Mouse (Mus musculus): ENCODE data around the gene 7530416G11Rik. TPM values are rescaled to one million over a fixed set of nuclear protein-coding genes. Genes with fewer than 3 reads are reported as not detected.

7530416G11Rik gene
- polyA plus RNA-seq, 1 experiment from 2014 or later, result not detected

- 44% methylated on average over 1 of the region's 1 CpGs for WGBS
- Histone ChIP-seq H3K4me2 (replicated peaks; ENCODE audit: low read depth) (no peak overlapping the region), H3K9me3 (ENCODE audit: control insufficient read depth) (no peaks in the 10 kb centered on the region), H3K36me3 (ENCODE audit: control insufficient read depth, insufficient read depth) (no peaks in the 10 kb centered on the region), H3K4me3 (ENCODE audit: low read depth, low read length) (no peak overlapping the region), H3K27ac (ENCODE audit: low read depth, low read length) (no peak overlapping the region), H3K9ac (ENCODE audit: low read depth, low read length) (no peak overlapping the region), H3K27me3 (replicated peaks; ENCODE audit: control insufficient read depth, insufficient read depth, low read length) (no peaks in the 10 kb centered on the region), H3K4me1 (replicated peaks; ENCODE audit: control insufficient read depth, insufficient read depth, low read length) (no peaks in the 10 kb centered on the region)
- no peak for ATAC-seq
- no peak for TF ChIP-seq CTCF (IDR thresholded peaks at IDR 0.05; ENCODE audit: low read depth)
These were observed 3.7 kb upstream of the 7530416G11Rik start for GRCm38 (mm10) chr15:85506680-85507079.

- H3K9me3 ChIP-seq (ENCODE audit: control insufficient read depth), result no peaks in the 10 kb centered on the region
- H3K4me1 ChIP-seq (replicated peaks; ENCODE audit: control insufficient read depth, insufficient read depth, low read length), result no peaks in the 10 kb centered on the region
- no peaks in the 10 kb centered on the region for H3K36me3 ChIP-seq (ENCODE audit: control insufficient read depth, insufficient read depth)
- no peak overlapping the region for H3K4me2 ChIP-seq (replicated peaks; ENCODE audit: low read depth)
- no peak overlapping the region for H3K4me3 ChIP-seq (ENCODE audit: low read depth, low read length)
- no peak overlapping the region for H3K27ac ChIP-seq (ENCODE audit: low read depth, low read length)
- no peak for TF ChIP-seq CTCF (IDR thresholded peaks at IDR 0.05; ENCODE audit: low read depth)
- H3K27me3 ChIP-seq (replicated peaks; ENCODE audit: control insufficient read depth, insufficient read depth, low read length), result no peaks in the 10 kb centered on the region
- 66% methylated on average over 14 of the region's 14 CpGs for WGBS
- no peak overlapping the region for H3K9ac ChIP-seq (ENCODE audit: low read depth, low read length)
- no peak for ATAC-seq
These were observed 2.3 kb upstream of the 7530416G11Rik start for GRCm38 (mm10) chr15:85505118-85505925.

- H3K4me3 ChIP-seq (ENCODE audit: low read depth, low read length), result no peak overlapping the region
- no peak overlapping the region for H3K27ac ChIP-seq (ENCODE audit: low read depth, low read length)
- no peak for ATAC-seq
- H3K9me3 ChIP-seq (ENCODE audit: control insufficient read depth), result no peaks in the 10 kb centered on the region
- H3K27me3 ChIP-seq (replicated peaks; ENCODE audit: control insufficient read depth, insufficient read depth, low read length), result no peaks in the 10 kb centered on the region
- H3K4me1 ChIP-seq (replicated peaks; ENCODE audit: control insufficient read depth, insufficient read depth, low read length), result no peaks in the 10 kb centered on the region
- no peak overlapping the region for H3K9ac ChIP-seq (ENCODE audit: low read depth, low read length)
- WGBS, result 82% methylated on average over 10 of the region's 10 CpGs
- H3K36me3 ChIP-seq (ENCODE audit: control insufficient read depth, insufficient read depth), result no peaks in the 10 kb centered on the region
- no peak overlapping the region for H3K4me2 ChIP-seq (replicated peaks; ENCODE audit: low read depth)
- TF ChIP-seq CTCF (IDR thresholded peaks at IDR 0.05; ENCODE audit: low read depth), result no peak
These were observed 2.8 kb downstream of the 7530416G11Rik start for GRCm38 (mm10) chr15:85500267-85500666.

- H3K4me3 ChIP-seq (ENCODE audit: low read depth, low read length), result no peak overlapping the region
- H3K9ac ChIP-seq (ENCODE audit: low read depth, low read length), result no peak overlapping the region
- H3K36me3 ChIP-seq (ENCODE audit: control insufficient read depth, insufficient read depth), result no peaks in the 10 kb centered on the region
- H3K27me3 ChIP-seq (replicated peaks; ENCODE audit: control insufficient read depth, insufficient read depth, low read length), result no peaks in the 10 kb centered on the region
- H3K27ac ChIP-seq (ENCODE audit: low read depth, low read length), result no peak overlapping the region
- no peak for ATAC-seq
- no peak overlapping the region for H3K4me2 ChIP-seq (replicated peaks; ENCODE audit: low read depth)
- H3K4me1 ChIP-seq (replicated peaks; ENCODE audit: control insufficient read depth, insufficient read depth, low read length), result no peaks in the 10 kb centered on the region
- no peaks in the 10 kb centered on the region for H3K9me3 ChIP-seq (ENCODE audit: control insufficient read depth)
- 59% methylated on average over 10 of the region's 10 CpGs for WGBS
- no peak for TF ChIP-seq CTCF (IDR thresholded peaks at IDR 0.05; ENCODE audit: low read depth)
These were observed 5.0 kb downstream of the 7530416G11Rik start for GRCm38 (mm10) chr15:85497981-85498475.

GRCm38 (mm10) chr15:85497548-85497947 is 5.5 kb downstream of the 7530416G11Rik start:
- Histone ChIP-seq H3K27ac (ENCODE audit: low read depth, low read length) (no peak overlapping the region), H3K36me3 (ENCODE audit: control insufficient read depth, insufficient read depth) (no peaks in the 10 kb centered on the region), H3K27me3 (replicated peaks; ENCODE audit: control insufficient read depth, insufficient read depth, low read length) (no peaks in the 10 kb centered on the region), H3K9ac (ENCODE audit: low read depth, low read length) (no peak overlapping the region), H3K9me3 (ENCODE audit: control insufficient read depth) (no peaks in the 10 kb centered on the region), H3K4me2 (replicated peaks; ENCODE audit: low read depth) (no peak overlapping the region), H3K4me1 (replicated peaks; ENCODE audit: control insufficient read depth, insufficient read depth, low read length) (no peaks in the 10 kb centered on the region), H3K4me3 (ENCODE audit: low read depth, low read length) (no peak overlapping the region)
- 89% methylated on average over 4 of the region's 4 CpGs for WGBS
- no peak for TF ChIP-seq CTCF (IDR thresholded peaks at IDR 0.05; ENCODE audit: low read depth)
- ATAC-seq, result no peak

- H3K9me3 ChIP-seq (ENCODE audit: control insufficient read depth), result no peaks in the 10 kb centered on the region
- TF ChIP-seq CTCF (IDR thresholded peaks at IDR 0.05; ENCODE audit: low read depth), result no peak
- H3K4me2 ChIP-seq (replicated peaks; ENCODE audit: low read depth), result no peak overlapping the region
- no peak overlapping the region for H3K4me3 ChIP-seq (ENCODE audit: low read depth, low read length)
- H3K9ac ChIP-seq (ENCODE audit: low read depth, low read length), result no peak overlapping the region
- H3K4me1 ChIP-seq (replicated peaks; ENCODE audit: control insufficient read depth, insufficient read depth, low read length), result no peaks in the 10 kb centered on the region
- no peak for ATAC-seq
- no peaks in the 10 kb centered on the region for H3K36me3 ChIP-seq (ENCODE audit: control insufficient read depth, insufficient read depth)
- H3K27me3 ChIP-seq (replicated peaks; ENCODE audit: control insufficient read depth, insufficient read depth, low read length), result no peaks in the 10 kb centered on the region; the same call in 1 of the 2 replicates
- H3K27ac ChIP-seq (ENCODE audit: low read depth, low read length), result no peak overlapping the region
- 15% methylated on average over 11 of the region's 11 CpGs for WGBS
These were observed 8.8 kb downstream of the 7530416G11Rik start for GRCm38 (mm10) chr15:85494163-85494621.

Data from intestine, postnatal 0 days (tissue).